Mouse (Mus musculus) sigmoid colon, adult 10 weeks (tissue): Measurements from ENCODE around the gene Dglucy. TPM values are rescaled to one million over a fixed set of nuclear protein-coding genes. Genes with fewer than 3 reads are reported as not detected.

ENCODE experiments used
- polyA plus RNA-seq: library from polyadenylated mRNA; stranded (reverse); fragments of 350-450 nt; fragmentation: Illumina TruSeq; extraction: RNeasy Lipid Tissue Mini Kit (QIAGEN cat#74804); gene quantifications from one replicate; pipeline ENCODE4 v1.2.3, GENCODE M21; 2014; ENCODE audit warnings: low read depth, low replicate concordance

Gene Dglucy
- 10.1 TPM for polyA plus RNA-seq

GRCm38 (mm10) chr12:100778934-100779865 lies at the start of gene Dglucy:
TSS of gene Dglucy (plus strand) at chr12:100779057.

GRCm38 (mm10) chr12:100907598-100908297 lies 128.9 kb downstream of the Dglucy start, which contains the start of gene Gpr68:
TSS of gene Gpr68 (minus strand) at chr12:100908198.

Other genes starting within 250 kb of the Dglucy start
- 7.6 TPM for gene Rps6ka5, start 52.1 kb upstream of the Dglucy start, polyA plus RNA-seq
- 1.2 TPM for gene Gpr68, start 129.1 kb downstream of the Dglucy start, polyA plus RNA-seq
- gene Ccdc88c, start 250.0 kb downstream of the Dglucy start, polyA plus RNA-seq, result 13.7 TPM